Mouse (Mus musculus): ENCODE results near the gene Nanos1.

Gene Nanos1

GRCm38 (mm10) chr19:60789452-60789851, 33.7 kb downstream of the Nanos1 start:
- no peak for DNase-seq

GRCm38 (mm10) chr19:60789919-60790506, 34.2 kb downstream of the Nanos1 start:
- DNase-seq, result peak; percentile 73

- peak; percentile 97 for DNase-seq
Measured at GRCm38 (mm10) chr19:60790551-60791161, 34.9 kb downstream of the Nanos1 start, which contains the start of gene Eif3a. Gene Eif3a (minus strand): TSS chr19:60790658.

GRCm38 (mm10) chr19:60791164-60791563, 35.4 kb downstream of the Nanos1 start:
- no peak for DNase-seq

- no peak for DNase-seq
Measured at GRCm38 (mm10) chr19:60793170-60793707, 37.5 kb downstream of the Nanos1 start.

GRCm38 (mm10) chr19:60795244-60795643, 39.5 kb downstream of the Nanos1 start:
- no peak for DNase-seq

GRCm38 (mm10) chr19:60797415-60797814, 41.6 kb downstream of the Nanos1 start:
- no peak for DNase-seq

- no peak for DNase-seq
Measured at GRCm38 (mm10) chr19:60799867-60800569, 44.2 kb downstream of the Nanos1 start.

- no peak for DNase-seq
Measured at GRCm38 (mm10) chr19:60804903-60805302, 49.1 kb downstream of the Nanos1 start.

All from kidney, postnatal 10 days (tissue).